Mouse (Mus musculus): ENCODE data around the gene Slc7a6.

DNA sequence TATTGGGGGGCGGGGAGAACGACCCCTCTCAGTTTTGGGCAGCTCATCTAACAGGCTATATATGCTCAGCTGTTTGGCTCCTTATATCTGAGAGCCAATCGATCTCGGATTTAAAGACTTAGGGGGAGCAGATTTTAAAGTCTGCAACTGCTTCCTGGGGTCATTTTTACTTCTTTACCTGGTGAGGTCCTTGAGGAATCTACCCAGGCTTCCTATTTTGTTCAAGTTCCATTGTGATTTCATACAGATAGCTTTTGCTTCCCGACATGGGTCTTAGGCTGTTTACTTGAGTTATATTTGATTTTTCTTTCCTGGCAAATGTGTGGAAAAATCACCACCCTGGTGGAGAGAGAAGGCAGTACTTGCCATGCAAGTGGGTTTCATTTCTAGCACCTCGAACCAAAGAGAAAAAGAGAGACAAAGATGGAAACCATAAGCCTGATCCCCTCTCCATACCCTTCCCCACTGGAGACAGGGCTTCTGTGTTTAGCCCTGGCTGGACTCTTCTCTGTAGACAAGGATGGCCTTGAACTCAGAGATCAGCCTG, 1.4 kb downstream of the Slc7a6 start:
- TF ChIP-seq CTCF (IDR thresholded peaks at IDR 0.05; ENCODE audit: extremely low read depth, insufficient read depth, insufficient read length, insufficient replicate concordance) = no peak
- TF ChIP-seq POLR2A (IDR thresholded peaks at IDR 0.05; ENCODE audit: low read depth, low read length) = no peak
